Mouse (Mus musculus): Measurements from ENCODE around the gene Slc8a2.

DNA sequence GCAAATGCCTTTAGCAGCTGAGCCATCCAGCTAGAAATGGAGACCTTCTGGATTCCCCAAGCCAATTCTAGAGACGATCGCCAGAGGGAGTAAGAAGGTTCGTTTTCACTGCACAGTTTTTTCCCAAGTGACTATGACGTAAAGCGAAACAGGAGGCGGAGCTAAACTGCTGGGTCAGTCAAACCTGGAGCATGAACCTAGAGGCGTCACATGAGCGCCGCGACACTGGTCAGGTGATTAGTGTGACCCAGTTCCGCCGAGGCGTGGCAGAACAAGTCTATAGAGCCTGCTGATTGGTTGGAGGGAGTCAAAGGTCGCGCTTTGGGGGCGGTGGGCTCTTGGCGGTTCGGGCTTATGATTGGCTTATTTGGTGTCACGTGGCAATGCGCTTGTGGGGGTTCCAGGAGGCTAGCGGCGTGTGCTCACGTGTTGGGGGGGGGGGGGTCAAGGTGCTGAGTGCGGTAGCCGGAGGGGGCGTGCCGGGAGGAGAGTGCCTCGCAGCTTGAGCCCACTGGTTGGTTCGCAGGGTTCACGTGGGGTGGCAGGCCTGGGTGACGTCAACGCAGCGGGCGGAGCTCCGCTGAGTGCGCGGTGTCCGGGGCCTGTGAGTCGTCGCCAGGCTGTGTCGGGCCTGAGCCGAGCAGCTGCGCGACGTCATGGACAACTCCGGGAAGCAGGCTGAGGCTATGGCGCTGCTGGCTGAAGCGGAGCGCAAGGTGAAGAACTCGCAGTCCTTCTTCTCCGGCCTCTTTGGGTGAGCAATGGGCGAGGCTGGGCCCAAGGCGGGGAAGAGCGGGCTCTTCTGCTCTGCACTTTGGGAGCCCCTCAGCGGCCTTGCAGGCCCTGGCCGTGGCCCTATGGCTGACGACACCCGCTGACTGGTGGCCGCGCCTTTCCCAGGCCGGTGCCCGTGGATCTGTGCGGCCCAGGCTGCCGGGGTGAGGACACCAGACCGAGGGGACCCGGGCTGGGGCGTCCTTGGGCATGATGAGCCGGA is 31.3 kb upstream of the Slc8a2 start, which contains the start of gene Napa:
- TF ChIP-seq CTCF (IDR thresholded peaks at IDR 0.05; ENCODE audit: extremely low read depth, insufficient read length, insufficient replicate concordance, low read depth, low read length) (peak; percentile 31; the same call in 1 of the 2 replicates), POLR2A (IDR thresholded peaks at IDR 0.05; ENCODE audit: low read depth, low read length) (peak; percentile 95; the same call in 1 of the 2 replicates)

Measured in small intestine, adult 2 months (tissue).